Mouse (Mus musculus): ENCODE measurements around the gene Rpp14. TPM values are rescaled to one million over a fixed set of nuclear protein-coding genes. Genes with fewer than 3 reads are reported as not detected.

Gene Rpp14
- polyA plus RNA-seq, 1 experiment from 2014 or later = 43.1 TPM

DNA sequence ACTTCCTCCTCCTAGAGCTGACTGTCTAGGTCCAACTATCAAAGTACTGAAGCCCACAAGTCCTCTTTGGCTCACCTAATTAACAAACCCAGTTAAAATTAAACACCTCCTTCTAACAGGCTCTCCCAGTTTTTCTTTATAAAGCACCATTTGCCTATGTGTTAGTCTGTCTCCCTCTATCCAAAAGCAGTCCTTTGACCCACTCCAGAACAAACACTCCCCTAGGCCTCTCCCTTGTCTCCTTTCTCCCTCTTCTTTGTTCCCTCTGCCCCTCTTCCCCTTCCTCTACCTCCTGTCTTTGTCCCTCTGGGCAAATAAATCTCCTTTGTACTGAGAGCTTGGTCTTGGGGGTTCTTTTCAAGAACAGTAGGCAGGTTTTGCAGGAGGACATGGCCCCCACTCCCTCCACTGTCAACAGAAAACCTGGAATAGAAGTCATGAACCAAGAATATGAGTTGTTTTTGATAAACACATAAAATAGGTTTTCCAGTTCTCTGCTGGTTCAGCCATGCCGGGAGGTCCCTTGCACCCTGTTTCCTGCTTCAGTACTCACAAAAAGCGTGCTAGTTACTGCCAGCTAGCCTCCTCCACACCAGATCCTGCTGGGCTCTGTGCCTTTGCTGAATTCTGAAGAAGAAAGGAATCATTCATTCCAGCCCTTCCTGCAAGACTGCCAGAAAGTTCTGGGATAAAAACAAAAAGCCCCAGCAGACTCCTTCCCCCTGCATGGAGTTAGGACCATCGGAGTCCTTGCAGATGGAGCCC, 17.4 kb upstream of the Rpp14 start:
- H3K27ac ChIP-seq (replicated peaks) = peak overlapping the region; percentile 48
- WGBS = 32% methylated on average over 3 of the region's 3 CpGs
- no peaks in the 10 kb centered on the region for H3K9me3 ChIP-seq (replicated peaks)
- no peak overlapping the region for H3K4me2 ChIP-seq
- 0 out of 2 replicates have a peak, but pooled peaks cover 3% of the 10 kb centered on the region for H3K4me1 ChIP-seq
- ATAC-seq (ENCODE audit: low FRiP score) = peak; percentile 3; the same call in 1 of the 2 replicates
- no peak overlapping the region for H3K4me3 ChIP-seq (replicated peaks)
- H3K36me3 ChIP-seq = peaks cover under 1% of the 10 kb centered on the region; the same call in 1 of the 2 replicates
- no peak overlapping the region for H3K9ac ChIP-seq (replicated peaks)
- H3K27me3 ChIP-seq (replicated peaks) = no peaks in the 10 kb centered on the region

DNA sequence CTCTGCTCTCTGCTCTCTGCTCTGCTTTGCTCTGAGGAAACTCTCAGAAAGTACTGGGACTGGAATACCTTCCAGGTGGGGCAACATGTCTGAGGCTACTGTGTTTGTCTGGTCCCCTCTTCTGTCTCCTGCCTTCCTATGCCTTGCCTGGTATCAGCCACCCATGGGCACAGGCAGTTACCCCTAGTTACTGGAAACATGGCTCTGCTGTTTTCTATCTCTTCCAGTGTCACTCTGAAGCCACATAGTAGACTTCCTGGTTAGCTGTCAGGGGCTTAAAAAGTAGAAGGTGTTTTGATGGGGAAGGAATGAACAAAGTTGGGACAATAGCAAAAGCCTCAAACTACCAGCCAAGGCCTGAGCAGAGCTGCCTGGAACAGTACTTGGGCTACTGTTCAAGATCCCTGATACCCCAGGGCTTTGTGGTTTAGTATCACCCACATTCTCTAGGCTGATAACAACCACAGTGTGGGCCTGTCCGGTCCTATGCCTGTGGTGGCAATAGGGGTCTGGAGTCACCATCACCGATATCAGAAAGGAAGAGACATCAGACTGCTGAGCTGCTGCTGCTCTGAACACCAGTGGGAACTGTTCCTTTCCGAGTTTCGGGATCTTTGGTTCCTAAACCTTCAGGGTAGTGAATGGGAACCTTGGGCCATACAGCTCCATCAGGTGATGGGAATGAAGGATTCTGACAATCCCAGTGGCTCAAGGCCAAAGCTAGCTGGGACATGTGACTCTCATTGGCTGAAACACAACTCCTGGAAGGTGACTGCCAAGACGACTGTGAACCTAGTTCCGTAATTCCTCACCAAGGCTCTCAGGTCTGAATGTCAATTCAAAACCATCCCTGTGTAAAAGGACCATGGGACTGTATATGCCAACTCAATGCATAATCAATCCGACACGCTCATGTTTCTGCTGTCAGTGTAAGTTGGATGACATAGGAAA, 16.1 kb upstream of the Rpp14 start:
- 84% methylated on average over 8 of the region's 8 CpGs for WGBS
- Histone ChIP-seq H3K9ac (replicated peaks) (no peak overlapping the region), H3K36me3 (no peaks in the 10 kb centered on the region), H3K27ac (replicated peaks) (no peak overlapping the region), H3K9me3 (replicated peaks) (no peaks in the 10 kb centered on the region), H3K4me1 (0 out of 2 replicates have a peak, but pooled peaks cover 3% of the 10 kb centered on the region), H3K27me3 (replicated peaks) (no peaks in the 10 kb centered on the region), H3K4me3 (replicated peaks) (no peak overlapping the region), H3K4me2 (no peak overlapping the region)
- ATAC-seq (ENCODE audit: low FRiP score) = no peak

DNA sequence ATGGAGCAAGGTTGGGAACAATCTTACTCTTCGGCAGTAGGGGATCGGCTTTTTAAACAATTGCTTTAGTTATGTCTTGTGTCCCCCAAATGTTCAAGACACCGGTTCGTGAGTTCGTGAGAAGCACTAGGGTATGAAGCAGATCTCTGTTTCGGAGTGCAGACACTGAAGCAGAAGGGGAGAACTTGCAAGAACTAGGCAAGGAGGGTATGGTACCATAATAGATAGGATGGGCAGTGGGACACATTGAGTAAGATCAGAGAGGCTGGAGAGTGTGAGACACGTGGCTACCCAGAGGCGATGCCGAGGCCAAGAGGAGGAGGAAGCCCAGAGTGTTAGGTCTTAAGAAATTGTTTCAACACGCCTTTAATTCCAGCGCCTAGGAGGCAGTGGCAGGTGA, 551 bp downstream of the Rpp14 start:
- H3K4me3 ChIP-seq (replicated peaks) = peak overlapping the region; percentile 81
- peaks cover 19% of the 10 kb centered on the region for H3K4me1 ChIP-seq
- ATAC-seq (ENCODE audit: low FRiP score) = peak; percentile 62
- peak overlapping the region; percentile 98 for H3K27ac ChIP-seq (replicated peaks)
- H3K27me3 ChIP-seq (replicated peaks) = no peaks in the 10 kb centered on the region
- H3K36me3 ChIP-seq = peaks cover 19% of the 10 kb centered on the region
- WGBS = 4% methylated on average over 11 of the region's 11 CpGs
- peak overlapping the region; percentile 76 for H3K4me2 ChIP-seq
- H3K9me3 ChIP-seq (replicated peaks) = no peaks in the 10 kb centered on the region
- peak overlapping the region; percentile 85 for H3K9ac ChIP-seq (replicated peaks)

DNA sequence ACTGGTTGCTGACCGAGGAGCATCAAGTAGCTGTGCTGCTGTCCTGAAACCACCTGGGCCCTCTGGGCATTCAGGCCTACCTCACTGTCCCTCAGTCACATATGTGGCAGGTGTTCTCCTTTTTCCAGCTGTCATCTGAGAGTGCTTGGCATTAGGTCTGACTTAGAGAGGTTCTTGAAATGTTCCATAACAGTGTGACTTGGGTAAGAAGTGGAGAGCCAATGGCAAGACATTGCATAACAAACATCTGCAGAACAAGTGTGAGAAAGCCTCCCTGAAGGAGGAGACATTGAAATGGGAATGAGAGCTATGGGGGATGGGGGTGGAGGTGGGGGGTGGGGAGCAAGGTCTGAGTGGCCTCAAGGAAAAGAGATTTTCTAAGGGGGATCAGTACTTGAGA, 2.8 kb downstream of the Rpp14 start:
- Histone ChIP-seq H3K9ac (replicated peaks) (no peak overlapping the region), H3K4me2 (no peak overlapping the region), H3K4me3 (replicated peaks) (no peak overlapping the region), H3K36me3 (peaks cover 33% of the 10 kb centered on the region), H3K4me1 (peaks cover 19% of the 10 kb centered on the region), H3K9me3 (replicated peaks) (no peaks in the 10 kb centered on the region), H3K27me3 (replicated peaks) (no peaks in the 10 kb centered on the region), H3K27ac (replicated peaks) (no peak overlapping the region)
- no peak for ATAC-seq (ENCODE audit: low FRiP score)
- WGBS = 94% methylated on average over 1 of the region's 1 CpGs

DNA sequence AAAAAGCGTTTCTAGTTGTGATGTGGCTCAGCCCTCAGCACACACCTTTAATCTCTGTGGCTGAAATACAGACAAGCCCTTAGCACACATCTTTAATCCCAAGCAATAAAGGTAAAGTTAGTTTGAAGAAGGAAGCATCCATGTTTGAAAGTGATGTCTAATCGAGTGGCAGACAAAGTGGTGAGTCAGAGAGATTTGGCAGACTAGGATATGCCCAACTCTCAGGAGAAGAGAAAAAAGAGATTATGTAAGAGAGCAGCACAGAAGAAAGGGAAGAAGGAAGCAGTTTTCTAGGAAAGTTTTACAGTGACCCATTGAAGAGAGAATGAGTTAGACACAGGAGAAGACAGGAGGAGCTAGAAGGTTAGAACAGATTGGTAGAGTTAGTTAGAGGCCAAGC, 8.8 kb downstream of the Rpp14 start:
- 0 out of 2 replicates have a peak, but pooled peaks cover 4% of the 10 kb centered on the region for H3K4me1 ChIP-seq
- no peaks in the 10 kb centered on the region for H3K9me3 ChIP-seq (replicated peaks)
- no peak overlapping the region; the same call in 1 of the 2 replicates for H3K9ac ChIP-seq (replicated peaks)
- ATAC-seq (ENCODE audit: low FRiP score) = no peak
- H3K27me3 ChIP-seq (replicated peaks) = no peaks in the 10 kb centered on the region
- 94% methylated on average over 2 of the region's 2 CpGs for WGBS
- no peak overlapping the region for H3K4me3 ChIP-seq (replicated peaks)
- H3K36me3 ChIP-seq = peaks cover 60% of the 10 kb centered on the region
- H3K4me2 ChIP-seq = no peak overlapping the region
- H3K27ac ChIP-seq (replicated peaks) = no peak overlapping the region

DNA sequence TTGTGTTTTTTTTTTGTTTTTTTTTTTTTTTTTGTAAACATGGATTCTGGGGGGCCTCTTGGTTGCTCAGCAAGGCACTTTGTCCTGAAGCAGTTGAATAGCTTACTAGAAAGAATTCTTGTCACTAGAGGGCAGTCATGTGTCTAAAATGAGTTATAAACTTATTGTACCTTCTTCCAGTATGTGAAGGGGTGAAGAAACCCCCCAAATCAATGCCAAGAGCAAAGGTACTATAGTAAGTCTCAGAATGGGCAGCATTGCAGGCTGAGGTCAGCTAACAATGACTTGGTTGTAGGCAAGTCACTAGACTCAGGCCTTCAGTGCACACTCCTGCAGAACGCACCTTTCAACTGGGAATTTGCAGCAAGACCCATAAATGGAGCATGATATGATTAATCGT, 12.4 kb downstream of the Rpp14 start:
- H3K4me2 ChIP-seq = no peak overlapping the region
- peak; percentile 55; the same call in 1 of the 2 replicates for ATAC-seq (ENCODE audit: low FRiP score)
- no peaks in the 10 kb centered on the region for H3K9me3 ChIP-seq (replicated peaks)
- 90% methylated on average over 2 of the region's 2 CpGs for WGBS
- H3K36me3 ChIP-seq = peaks cover 33% of the 10 kb centered on the region
- no peaks in the 10 kb centered on the region for H3K27me3 ChIP-seq (replicated peaks)
- H3K4me3 ChIP-seq (replicated peaks) = no peak overlapping the region
- no peak overlapping the region for H3K27ac ChIP-seq (replicated peaks)
- peaks cover 6% of the 10 kb centered on the region for H3K4me1 ChIP-seq
- no peak overlapping the region for H3K9ac ChIP-seq (replicated peaks)

DNA sequence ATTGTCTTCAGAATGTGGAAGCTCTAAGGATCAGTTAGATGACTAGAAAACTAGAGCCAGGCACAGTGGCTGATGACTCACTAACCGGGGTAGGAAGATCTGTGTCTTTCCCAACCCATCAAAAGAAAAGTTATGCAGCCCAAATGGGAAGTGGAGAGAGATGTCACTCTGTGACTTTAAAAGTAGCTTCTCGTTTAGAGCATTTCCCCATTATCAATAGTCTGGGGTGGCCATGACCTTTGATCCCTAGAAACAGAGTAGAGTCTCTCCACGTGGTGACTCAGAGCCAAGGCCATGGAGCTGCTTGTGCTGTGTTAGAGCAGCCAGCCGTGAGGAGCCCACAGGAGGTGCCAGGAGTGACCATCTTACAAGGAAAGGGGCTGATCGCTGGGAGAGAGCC, 13.3 kb downstream of the Rpp14 start:
- H3K27ac ChIP-seq (replicated peaks) = no peak overlapping the region
- no peaks in the 10 kb centered on the region for H3K27me3 ChIP-seq (replicated peaks)
- H3K4me1 ChIP-seq = peaks cover 10% of the 10 kb centered on the region
- ATAC-seq (ENCODE audit: low FRiP score) = no peak
- H3K4me3 ChIP-seq (replicated peaks) = no peak overlapping the region
- 0 out of 2 replicates have a peak overlapping the region, but pooled peaks have one; percentile 5 for H3K9ac ChIP-seq (replicated peaks)
- no peak overlapping the region for H3K4me2 ChIP-seq
- 38% methylated on average over 5 of the region's 5 CpGs for WGBS
- H3K36me3 ChIP-seq = peaks cover 29% of the 10 kb centered on the region
- no peaks in the 10 kb centered on the region for H3K9me3 ChIP-seq (replicated peaks)

DNA sequence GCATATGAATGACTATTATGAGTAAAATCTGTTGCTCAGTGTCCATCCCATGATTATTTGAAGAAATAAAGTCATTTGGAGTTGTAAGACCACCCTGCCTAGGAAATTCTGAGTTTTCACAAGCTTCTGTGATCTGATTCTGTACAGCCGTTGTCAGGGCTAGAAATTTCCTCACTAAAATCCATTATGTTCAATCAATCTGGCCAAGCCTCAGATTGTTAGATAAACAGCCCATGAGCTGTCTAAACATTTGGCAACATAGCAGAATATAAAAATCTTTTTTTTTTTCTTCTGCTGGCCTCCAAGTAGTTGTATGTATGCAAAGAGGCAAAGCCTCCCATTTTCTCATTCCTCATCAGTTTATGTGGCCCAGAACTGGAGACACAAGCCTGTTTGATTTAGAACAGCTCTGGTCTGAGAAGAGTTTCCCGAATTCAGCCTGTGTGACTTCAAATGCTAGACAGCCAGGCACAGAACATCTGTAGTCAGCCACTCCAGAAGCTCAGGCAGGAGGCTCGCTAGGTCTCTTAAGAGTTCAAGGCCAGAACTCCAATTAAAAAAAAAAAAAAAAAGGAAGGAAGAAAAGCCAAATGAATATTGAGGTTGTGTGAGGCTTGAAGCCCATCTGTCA, 14.9 kb downstream of the Rpp14 start:
- no peak for ATAC-seq (ENCODE audit: low FRiP score)
- Histone ChIP-seq H3K27ac (replicated peaks) (no peak overlapping the region), H3K36me3 (peaks cover 13% of the 10 kb centered on the region), H3K4me3 (replicated peaks) (no peak overlapping the region), H3K9ac (replicated peaks) (no peak overlapping the region), H3K4me2 (no peak overlapping the region), H3K4me1 (peaks cover 22% of the 10 kb centered on the region), H3K27me3 (replicated peaks) (no peaks in the 10 kb centered on the region), H3K9me3 (replicated peaks) (no peaks in the 10 kb centered on the region)
- 65% methylated on average over 3 of the region's 3 CpGs for WGBS

DNA sequence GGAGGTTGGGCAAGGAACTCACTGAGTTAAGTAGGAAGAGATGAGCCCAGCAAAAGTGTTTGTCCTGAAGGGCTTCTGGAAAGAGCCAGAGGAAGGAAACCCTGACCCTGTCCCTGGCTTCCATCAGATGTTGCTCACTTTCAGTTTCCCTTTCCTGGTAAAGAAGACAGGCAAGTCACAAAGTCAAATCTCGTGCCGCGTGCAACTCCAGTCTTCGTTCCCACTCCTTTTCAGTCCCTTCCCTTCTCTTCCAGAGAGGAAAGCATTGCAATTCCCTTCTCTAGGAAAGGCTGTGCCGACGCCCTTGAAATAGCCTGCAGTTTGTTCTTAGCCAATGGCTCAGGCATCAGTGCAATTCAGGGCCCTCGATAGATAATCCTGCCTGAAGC, 15.4 kb downstream of the Rpp14 start:
- H3K27me3 ChIP-seq (replicated peaks) = no peaks in the 10 kb centered on the region
- no peak overlapping the region for H3K4me3 ChIP-seq (replicated peaks)
- H3K27ac ChIP-seq (replicated peaks) = no peak overlapping the region
- ATAC-seq (ENCODE audit: low FRiP score) = no peak
- WGBS = 64% methylated on average over 7 of the region's 7 CpGs
- H3K9me3 ChIP-seq (replicated peaks) = no peaks in the 10 kb centered on the region
- H3K4me1 ChIP-seq = peaks cover 24% of the 10 kb centered on the region
- no peak overlapping the region for H3K4me2 ChIP-seq
- no peak overlapping the region for H3K9ac ChIP-seq (replicated peaks)
- peaks cover 8% of the 10 kb centered on the region for H3K36me3 ChIP-seq

DNA sequence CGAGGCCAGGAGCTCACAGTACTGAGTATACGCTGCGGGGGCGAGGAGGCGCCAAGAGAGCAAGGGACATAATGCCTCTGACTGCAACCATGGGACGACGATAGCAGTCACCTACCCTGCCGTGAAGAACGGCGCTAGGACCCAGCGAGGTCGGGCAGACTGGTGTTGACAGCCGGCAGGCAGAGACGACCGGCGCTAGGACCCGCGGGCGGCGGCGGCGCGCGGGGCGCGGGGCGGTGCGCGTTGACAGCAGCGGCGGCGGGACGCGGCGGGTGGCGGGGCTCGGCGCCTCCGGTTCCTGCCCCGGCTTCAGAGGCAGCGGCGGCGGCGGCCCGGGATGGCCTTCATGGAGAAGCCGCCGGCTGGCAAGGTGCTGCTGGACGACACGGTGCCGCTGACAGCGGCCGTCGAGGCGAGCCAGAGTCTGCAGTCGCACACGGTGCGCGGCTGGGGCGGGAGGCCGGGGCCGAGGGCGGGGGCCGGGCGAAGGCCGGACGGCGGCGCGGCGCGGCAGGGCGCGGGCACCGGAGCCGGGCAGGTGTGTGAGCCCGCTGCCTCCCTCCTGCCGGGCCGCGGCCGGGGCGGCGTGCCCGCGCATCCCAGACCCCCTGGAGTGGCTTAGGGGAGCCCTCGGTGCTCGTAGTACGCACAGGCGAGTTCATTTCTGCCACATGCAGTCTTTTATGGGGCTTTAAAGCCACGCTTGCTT, 18.0 kb downstream of the Rpp14 start, which contains the start of gene Pxk:
TSS of gene Pxk (plus strand) at position 234 of the 709 bp plus-strand sequence.
- Histone ChIP-seq H3K9ac (replicated peaks) (peak within 1 kb of the TSS; percentile 84), H3K27me3 (replicated peaks) (no peaks in the 10 kb centered on the region), H3K27ac (replicated peaks) (peak within 1 kb of the TSS; percentile 89), H3K4me3 (replicated peaks) (peak within 1 kb of the TSS; percentile 95), H3K4me1 (peaks cover 37% of the 10 kb centered on the region), H3K36me3 (no peaks in the 10 kb centered on the region), H3K9me3 (replicated peaks) (no peaks in the 10 kb centered on the region), H3K4me2 (peak within 1 kb of the TSS; percentile 77)
- peak; percentile 96 for ATAC-seq (ENCODE audit: low FRiP score)
- WGBS = under 1% methylated on average over 80 of the region's 89 CpGs

DNA sequence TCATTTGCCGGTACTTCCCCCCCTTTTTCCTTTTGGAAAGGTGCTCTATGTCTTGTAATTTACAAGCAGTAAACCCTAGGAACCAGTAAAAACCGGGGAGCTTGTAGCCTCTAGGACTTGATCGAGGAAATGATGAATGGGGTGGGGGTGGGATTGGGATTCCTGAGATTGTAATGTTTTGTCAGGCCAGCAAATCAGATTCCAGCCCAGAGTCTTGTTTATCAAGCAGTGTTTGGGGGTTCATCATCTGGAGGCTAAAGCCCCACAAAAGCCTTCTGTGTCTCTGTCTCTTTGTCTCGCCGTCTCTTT, 18.5 kb downstream of the Rpp14 start:
- 5% methylated on average over 5 of the region's 5 CpGs for WGBS
- H3K9me3 ChIP-seq (replicated peaks) = no peaks in the 10 kb centered on the region
- peak; percentile 19; the same call in 1 of the 2 replicates for ATAC-seq (ENCODE audit: low FRiP score)

More for the DNA sequence above, 18.5 kb downstream of the Rpp14 start:
- H3K9ac ChIP-seq (replicated peaks) = peak overlapping the region; percentile 84
- peak overlapping the region; percentile 95 for H3K4me3 ChIP-seq (replicated peaks)
- no peaks in the 10 kb centered on the region for H3K27me3 ChIP-seq (replicated peaks)
- peak overlapping the region; percentile 89 for H3K27ac ChIP-seq (replicated peaks)
- no peaks in the 10 kb centered on the region for H3K36me3 ChIP-seq
- H3K4me2 ChIP-seq = peak overlapping the region; percentile 77
- H3K4me1 ChIP-seq = peaks cover 41% of the 10 kb centered on the region

Measured in neural tube, embryonic 15.5 days (tissue).